Mouse (Mus musculus) stomach, postnatal 0 days (tissue): ENCODE results near the gene Cdyl.

Experiments used
- CTCF ChIP-seq: IDR thresholded peaks from 2 replicates; pipeline ENCODE4 v1.5.1; 2016; ENCODE audit warnings: antibody characterized with exemption, low read depth, mild to moderate bottlenecking, moderate library complexity
- EP300 ChIP-seq: optimal IDR thresholded peaks from 2 replicates; pipeline ENCODE3; 2016; ENCODE audit warnings: antibody characterized with exemption

DNA sequence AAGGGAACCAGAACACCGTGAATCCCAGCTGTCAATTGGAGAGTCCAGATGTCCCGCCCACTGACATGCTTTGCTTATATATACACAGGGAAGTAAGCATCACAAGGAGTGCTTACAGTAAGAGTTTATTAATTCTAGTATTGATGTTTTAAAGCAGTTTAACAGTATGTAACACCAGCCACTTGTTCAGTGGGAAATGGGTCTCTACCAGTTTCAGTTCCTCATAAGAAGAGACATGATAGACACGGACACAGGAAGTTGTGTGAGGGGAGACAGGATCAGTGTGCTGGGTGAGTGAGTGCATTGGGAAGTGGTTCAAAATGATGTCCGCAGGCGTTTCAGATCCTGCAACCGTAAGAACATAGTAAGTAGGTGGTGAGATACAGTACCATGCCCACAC lies 123.9 kb downstream of the Cdyl start:
- TF ChIP-seq CTCF (no peak), EP300 (no peak)
